Mouse (Mus musculus) lung, postnatal 25 days (tissue): ENCODE data around the gene Hist1h1t.
"Not testable (repeated sequence)": the region's sequence is repeated elsewhere in the genome, so short reads cannot be mapped to it uniquely, and the experiment has no call there.

ENCODE experiments used
- DNase-seq: peaks from one replicate; pipeline ENCODE4 v3.0.0; 2022; ENCODE audit warnings: low spot score

Hist1h1t gene

DNA sequence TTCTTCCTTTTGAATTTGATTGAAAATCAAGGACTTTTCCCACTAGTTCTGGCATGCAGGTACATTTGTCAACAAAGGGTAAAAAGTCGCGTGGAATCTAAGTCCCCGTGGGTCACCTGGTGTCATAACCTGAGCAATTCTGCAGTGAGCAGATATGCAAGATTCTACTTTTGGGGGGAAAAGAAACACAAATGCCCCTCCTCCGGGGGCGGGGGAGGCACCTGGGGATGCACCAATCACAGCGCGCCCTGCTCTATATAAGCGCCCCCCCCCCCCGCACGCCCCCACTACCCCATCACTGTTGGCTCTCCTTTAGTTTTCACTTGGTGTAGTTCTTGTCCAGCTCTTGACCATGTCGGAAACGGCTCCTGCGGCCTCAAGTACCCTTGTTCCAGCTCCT is at the start of gene Hist1h1t:
Gene Hist1h1t, plus strand, starts transcription at position 301 of the 400 bp plus-strand sequence.
- DNase-seq, result no peak

DNA sequence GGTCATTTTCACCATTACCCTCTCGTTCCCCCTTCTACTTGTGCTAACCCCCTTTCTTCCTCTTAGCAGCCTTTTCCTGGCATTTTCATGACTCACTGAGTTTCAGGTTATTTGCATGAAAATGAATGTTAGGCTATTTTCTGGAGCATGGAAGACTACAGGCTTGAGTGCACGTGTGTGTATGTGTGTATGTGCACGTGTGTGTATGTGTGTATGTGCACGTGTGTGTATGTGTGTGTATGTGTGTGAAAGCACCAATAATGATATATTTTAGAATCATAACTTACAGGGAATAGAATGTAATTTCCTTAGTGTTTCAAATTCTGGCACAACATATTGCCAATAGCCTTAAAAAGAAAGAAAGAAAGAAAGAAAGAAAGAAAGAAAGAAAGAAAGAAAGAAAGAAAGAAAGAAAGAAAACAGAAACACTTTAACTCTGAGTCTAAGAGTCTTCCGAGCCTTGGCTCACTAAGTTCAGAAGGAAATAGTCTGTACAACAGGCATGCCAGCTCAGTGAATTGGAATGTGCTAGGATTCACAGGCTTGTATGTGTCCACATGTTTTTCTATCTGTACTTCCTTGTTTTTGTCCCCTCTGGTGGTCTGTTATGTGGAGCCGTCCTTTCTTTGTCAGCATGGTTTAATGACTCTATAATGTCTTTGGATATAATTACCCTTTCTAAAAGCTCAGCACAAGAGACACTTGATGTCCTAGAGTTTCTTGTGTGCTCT is 35.8 kb upstream of the Hist1h1t start:
- DNase-seq, result no peak

DNA sequence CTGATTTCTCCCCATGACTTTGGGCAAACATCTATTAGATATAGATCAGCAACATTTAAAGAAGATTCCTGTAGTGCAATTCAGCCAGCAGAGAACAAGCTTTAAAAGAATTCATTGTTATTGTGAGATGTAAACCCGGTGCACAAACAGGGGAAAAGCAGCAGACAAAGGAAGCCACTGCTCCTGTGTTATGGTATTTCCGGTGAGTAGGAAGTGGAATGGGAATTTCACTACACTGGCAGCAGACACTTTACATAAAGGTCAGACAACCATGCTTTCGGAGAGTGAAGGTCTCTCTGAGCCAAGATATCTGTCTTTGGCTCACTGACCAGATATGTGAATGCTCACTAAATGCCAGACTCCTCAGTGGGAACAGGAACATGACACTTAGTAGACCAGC is 33.1 kb upstream of the Hist1h1t start:
- no peak for DNase-seq

DNA sequence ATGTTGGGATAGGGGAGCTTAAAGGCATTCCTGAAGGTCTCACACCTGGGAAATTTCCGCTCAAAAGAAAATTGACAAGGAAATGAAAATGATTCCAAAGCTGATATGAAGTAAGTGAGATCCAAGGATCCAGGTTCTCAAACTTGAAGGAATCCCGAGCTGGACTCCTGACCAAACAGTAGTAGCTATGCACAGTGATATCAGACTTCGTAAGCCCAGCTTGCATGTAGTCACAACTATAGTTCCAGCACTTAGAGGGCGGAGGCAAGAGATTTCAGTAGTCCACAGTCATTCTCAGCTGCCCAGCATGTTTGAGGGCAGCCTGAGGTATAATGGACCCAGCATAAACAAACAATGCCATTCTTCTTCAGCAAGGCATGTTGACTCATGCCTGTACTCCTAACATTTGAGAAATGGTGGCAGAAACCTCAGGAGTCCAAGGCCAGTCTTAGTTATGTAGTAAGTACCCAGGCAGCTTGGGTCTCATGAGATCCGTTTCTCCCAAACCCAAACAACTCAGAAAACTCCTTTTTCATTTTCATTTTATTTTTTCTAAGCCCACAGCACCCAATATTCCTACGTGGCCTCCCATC is 13.5 kb upstream of the Hist1h1t start:
- no peak for DNase-seq

DNA sequence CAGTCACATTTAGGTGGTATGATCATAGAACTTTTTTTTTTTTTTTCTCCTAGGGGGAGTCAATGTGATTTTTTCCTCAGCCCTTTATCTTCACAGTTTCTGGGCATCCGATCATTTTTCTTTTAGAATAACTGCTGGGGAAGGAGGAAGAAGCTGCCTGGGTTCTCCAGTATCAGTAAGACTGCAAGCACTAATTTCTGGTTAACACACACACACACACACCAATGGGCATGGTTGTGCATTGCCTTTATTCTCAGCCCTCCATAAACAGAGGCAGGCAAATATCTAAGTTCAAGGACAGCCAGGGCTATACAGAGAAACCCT is 13.0 kb upstream of the Hist1h1t start:
- no peak for DNase-seq

DNA sequence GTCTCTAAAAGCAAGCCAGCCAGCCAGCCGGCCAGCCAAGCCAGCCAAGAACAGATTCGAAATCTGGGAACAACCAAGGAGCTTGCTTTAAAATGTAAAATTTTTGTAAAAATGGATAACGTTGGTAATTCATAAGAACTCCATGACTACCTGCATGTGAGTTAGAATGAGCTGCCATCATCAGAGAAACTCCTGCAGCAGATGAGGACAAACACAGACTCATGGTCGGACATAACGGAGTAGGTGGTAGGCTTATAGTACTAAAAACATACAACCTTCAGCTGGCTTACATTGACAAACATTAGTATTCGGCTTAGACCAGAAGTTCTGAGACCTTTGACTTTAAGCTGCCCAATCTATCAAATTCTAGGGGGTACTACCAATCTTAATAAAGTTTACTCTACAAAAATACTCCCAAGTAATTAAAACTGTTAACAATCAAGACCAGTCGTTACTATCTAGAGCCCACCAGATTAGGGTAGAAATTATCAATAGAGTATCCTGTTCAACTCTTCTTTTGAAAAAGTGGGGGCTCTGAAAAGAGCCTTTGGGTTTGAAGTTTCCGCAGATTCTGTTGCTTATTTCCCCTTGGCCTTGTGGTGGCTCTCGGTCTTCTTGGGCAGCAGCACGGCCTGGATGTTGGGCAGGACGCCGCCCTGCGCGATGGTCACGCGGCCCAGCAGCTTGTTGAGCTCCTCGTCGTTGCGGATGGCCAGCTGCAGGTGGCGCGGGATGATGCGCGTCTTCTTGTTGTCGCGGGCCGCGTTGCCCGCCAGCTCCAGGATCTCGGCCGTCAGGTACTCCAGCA is 12.5 kb upstream of the Hist1h1t start:
- DNase-seq, result not testable (repeated sequence)

DNA sequence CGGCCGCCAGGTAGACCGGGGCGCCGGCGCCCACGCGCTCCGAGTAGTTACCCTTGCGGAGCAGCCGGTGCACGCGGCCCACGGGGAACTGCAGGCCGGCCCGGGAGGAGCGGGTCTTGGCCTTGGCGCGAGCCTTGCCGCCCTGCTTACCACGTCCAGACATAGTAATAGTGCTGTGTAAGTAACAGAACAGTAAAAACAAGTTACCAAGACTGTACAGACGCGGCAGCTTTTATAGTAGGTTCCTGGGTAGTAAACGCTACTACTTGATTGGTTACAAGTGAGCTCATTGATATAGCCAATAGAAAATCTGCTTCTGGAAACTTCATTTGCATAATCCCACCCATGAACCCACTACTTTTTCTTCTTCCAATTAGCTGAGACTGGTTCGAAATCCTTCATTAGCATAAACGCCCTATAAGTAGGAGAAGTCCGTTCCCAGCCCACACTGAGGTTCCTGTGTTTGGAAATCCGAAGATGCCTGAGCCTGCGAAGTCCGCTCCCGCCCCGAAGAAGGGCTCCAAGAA is 11.8 kb upstream of the Hist1h1t start, which contains the start of the genes Hist1h2ac and Hist1h2bc:
Gene Hist1h2ac, minus strand, starts transcription at position 194 of the 527 bp plus-strand sequence.
Gene Hist1h2bc, plus strand, starts transcription at position 445 of the 527 bp plus-strand sequence.
- peak; percentile 98 for DNase-seq

DNA sequence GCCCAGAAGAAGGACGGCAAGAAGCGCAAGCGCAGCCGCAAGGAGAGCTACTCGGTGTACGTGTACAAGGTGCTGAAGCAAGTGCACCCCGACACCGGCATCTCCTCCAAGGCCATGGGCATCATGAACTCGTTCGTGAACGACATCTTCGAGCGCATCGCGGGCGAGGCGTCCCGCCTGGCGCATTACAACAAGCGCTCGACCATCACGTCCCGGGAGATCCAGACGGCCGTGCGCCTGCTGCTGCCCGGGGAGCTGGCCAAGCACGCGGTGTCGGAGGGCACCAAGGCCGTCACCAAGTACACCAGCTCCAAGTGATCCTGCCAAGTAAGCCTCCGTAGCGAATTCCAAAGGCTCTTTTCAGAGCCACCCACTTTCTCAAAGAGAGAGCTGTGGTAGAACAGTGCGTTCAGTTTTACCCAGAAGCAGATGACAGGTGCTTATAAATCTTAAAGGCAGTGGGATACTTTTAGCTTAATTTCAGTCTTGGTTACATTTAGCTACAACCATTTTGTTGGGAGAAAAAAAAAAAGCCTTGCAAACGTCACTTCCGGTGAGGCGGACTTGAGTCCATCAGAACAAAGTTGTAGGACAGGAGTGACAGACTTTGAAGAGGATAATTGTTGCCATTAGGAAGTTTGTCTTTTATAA is 11.2 kb upstream of the Hist1h1t start:
- DNase-seq, result peak; percentile 83

DNA sequence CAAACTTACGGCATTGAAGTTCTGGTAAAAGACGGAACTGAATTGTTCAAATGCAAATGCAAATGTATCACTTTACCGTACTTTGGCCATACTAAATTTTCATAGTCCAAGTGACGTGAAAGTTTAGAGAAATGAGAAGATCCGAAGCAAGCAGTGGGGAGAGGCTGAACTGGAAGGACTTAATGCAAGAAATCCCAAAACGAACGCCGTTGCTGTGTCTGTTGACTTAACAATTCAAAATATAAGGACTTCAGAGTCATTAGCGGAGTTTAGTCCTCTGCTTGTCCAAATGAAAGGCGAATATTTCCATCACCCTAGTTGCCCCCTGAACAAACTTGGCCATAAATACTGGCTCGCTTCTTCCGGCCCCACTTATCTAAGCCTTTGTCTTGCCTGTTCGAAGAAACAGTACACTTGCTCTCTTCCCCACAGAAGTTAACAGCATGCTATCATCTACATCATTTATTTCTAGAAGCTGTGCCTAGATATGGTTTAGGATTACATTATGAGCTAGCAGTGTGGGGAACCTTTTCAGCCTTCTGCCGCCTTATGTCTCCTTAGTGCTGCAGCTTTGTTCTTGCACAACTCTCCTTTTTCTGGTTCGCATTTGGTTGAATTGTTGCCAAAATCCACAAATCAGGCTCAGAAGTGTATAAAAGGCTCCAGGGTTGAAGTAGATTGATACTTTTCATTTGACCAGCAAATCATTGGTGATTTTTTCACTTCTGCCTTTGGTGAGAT is 10.3 kb upstream of the Hist1h1t start:
- DNase-seq, result no peak

DNA sequence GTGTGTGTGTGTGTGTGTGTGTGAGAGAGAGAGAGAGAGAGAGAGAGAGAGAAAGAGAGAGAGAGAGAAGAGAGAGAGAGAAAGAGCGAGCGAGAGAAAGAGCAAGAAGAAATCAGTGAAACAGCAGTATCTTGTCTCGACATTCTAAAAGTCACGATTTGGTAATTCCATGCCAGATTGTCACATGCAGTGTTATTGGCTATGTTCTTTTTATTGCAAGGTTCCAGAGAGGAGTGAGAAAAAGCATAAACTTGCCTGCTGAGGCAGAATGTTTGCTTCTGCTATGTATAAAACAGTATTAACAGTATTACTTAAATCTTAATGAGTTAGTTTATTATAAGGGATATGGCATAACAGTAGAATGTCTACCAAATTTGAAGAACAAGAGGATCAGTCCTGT is 9.6 kb upstream of the Hist1h1t start:
- DNase-seq, result no peak

DNA sequence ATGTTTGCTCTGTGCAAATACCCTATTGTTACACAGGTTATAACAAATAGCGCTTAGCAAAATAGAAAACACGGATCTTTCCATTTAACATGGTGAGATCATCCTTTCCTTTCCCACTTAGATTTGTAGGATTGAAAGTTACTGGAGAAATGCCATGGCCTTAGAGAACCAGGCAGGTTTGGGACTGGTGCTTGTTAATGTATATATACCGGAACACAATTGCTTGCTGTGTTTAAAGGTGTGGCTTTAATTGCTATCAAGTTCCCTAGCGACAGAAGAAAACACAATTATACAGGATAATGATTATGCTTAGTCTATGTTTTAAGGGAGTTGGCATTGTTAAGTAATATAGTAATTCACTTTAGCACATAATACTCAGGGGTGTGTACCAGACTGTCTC is 8.4 kb upstream of the Hist1h1t start:
- no peak for DNase-seq

DNA sequence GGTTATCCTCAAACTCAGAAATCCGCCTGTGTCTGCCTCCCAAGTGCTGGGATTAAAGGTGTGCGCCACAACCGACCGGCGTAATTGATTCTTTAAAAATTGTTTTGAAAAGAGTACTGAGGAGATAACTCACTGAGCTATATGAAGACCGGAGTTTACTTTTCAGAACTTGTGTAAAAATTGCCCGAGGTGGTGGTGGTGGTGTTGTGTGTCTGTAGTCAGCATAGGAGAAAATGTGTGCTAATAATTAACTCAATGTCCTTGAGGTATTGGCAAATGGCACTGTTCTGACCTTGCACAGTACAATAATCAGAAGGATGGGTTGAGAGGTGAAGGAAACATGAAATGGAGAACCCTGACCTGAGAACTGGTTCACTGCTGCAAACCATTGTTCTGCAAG is 7.7 kb upstream of the Hist1h1t start:
- no peak for DNase-seq

DNA sequence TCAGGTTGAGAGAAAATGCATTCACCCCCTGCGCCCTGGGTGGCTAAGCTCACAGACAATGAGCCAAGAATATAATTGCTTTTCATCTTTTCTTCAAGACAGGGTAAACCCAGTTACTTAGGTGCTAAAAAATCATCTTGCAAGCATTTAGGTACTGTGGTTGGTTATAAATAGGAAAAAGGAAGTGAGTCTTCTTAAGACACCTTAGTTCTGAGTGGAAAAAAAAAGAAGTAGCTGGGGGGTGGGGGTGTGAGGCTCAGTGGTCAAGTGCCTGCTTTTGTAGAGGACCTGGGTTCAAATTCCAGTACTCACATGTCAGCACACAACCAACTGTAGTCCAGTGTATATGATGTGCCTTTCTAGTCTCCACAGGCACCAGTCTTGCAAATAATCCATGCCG is 6.7 kb upstream of the Hist1h1t start:
- no peak for DNase-seq

DNA sequence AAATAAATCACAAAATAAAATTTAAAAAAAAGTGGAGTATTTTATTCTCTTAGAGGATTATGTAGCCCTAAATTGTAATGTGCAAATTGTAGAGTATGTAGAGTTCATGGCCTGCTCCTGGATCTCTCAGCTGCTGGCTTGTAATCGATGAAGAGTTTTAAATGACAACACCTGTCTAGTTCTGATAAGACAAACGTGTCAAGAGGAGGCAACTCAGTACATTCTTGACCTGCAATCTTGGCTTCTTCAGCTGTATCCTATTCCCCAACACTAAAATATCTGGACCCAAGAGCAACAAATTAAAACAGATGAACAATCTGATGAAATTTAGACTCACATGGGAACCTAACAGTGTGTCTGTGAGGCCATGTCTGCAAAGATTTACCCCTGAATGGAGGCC is 6.2 kb upstream of the Hist1h1t start:
- DNase-seq, result no peak

DNA sequence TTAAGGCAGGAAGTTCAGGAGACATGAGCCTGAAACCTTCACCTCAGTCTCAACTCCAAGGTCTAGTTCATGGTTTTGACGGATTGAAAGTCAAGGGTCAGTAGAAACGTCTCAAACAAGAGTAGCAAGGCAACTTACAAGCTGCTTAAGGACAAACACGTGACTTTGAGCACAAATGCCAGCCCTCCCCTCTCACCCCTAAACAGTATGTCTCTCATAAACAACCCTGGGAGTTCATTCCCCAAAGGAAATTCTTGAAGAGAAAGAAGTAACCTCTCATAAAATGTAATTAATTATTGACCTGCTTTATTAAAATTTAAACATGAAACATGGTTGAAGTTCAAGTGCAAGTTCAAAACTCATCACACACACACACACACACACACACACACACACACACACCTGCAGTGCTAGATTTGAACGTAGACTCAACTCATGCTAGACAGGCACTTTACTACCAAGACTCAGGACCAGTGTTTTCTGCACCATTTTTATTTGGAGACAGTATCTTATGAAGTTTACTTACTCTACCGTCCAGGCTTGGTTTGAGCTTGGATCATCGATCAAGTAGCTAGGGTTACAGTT is 1.7 kb upstream of the Hist1h1t start:
- no peak for DNase-seq

DNA sequence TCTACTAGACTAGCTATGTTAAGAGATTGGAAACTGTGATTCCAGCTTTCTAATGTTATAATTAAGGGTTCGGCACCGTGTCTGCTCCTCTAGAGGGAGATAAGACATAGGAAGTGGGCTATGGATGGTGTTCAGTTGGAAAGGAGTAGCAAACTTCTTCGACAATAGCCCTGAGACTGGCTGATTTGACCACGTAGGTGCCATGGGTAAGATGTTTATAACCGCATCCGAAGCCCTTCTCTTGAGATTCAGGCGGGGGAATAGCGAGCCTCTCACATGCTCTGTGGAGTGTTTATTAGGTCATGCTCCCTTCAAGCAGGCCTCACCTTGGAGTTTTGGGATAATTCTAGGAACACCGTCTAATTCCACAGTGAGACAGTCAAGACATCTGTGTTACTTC is 658 bp upstream of the Hist1h1t start:
- no peak for DNase-seq

DNA sequence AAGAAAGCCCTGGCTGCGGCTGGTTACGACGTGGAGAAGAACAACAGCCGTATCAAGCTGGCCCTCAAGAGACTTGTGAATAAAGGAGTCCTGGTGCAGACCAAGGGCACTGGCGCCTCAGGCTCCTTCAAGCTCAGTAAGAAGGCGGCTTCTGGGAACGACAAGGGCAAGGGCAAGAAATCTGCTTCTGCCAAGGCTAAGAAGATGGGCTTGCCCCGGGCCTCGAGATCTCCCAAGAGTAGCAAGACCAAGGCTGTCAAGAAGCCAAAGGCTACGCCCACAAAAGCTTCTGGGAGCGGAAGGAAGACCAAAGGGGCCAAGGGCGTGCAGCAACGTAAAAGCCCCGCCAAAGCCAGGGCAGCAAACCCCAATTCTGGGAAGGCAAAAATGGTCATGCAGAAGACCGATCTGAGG is 454 bp downstream of the Hist1h1t start:
- no peak for DNase-seq

DNA sequence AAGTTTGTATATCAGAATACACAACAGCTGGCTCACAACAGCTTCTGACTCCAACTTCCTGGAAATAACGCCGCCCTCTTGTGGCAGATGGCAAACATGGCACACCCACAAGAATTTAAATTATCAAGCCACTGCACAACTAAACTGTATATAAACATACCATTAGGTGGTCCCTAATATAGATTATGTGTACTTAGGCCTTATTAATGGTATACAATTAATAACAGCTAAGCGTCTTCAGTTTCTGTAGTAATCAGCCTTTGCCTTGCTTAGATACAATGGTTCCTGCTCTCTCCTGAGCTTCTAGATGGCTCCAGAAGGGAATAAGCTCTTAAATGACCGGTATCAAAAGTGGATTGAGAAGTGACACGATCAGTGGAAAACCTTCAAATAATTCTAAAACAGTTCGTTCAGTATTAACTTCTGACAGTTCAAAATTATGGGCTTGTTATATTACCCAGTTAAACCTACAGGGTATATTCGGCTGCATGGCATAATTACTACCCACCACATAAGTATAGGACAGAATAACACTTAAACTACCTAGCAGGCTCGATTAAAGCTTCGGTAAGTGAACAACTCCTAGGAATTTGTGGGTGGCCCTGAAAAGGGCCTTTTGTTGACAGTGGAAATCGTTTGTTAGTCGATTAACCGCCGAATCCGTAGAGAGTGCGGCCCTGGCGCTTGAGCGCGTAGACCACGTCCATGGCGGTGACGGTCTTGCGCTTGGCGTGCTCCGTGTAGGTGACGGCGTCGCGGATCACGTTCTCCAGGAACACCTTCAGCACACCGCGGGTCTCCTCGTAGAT is 2.1 kb downstream of the Hist1h1t start:
- DNase-seq, result peak; percentile 73

DNA sequence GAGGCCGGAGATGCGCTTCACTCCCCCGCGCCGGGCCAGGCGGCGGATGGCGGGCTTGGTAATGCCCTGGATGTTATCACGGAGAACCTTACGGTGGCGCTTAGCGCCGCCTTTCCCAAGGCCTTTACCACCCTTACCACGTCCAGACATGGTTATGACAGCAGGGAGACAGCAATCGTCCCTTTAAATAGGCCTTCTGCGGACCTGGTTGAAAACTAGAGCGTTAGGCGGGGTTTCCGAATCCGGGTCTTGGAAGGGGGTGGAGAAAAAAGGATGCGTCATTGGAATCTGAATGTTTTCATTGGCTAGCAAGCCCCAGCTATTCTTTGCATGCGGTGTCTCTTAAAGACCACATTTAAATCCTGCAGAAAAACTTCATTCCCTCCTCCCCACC is 2.7 kb downstream of the Hist1h1t start, which contains the start of gene Hist1h4c:
Gene Hist1h4c, minus strand, starts transcription at position 155 of the 394 bp plus-strand sequence.
- DNase-seq, result peak; percentile 99

DNA sequence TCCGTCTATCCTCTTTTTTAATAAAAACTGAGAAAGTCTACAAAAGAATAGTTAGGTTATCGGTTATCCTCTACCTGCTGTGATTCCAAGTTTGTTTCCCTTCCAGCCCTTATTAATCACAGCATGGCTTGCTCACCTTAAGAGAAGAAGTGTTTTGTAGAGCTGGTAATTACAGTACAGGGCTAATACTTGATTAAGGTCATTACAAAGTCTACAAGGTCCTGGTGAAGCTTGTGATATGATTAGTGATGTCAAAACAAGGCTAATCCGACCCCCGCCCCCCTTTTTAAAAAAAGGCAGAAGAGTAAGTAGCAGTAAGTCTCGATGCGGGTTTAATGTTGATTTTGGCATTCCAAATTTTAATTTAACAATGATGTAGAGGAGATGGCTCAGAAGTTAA is 3.4 kb downstream of the Hist1h1t start:
- DNase-seq, result no peak
